Mouse (Mus musculus): ENCODE data around the gene Bsdc1.
"Not testable (repeated sequence)": the region's sequence is repeated elsewhere in the genome, so short reads cannot be mapped to it uniquely, and the experiment has no call there.

The Bsdc1 gene

DNA sequence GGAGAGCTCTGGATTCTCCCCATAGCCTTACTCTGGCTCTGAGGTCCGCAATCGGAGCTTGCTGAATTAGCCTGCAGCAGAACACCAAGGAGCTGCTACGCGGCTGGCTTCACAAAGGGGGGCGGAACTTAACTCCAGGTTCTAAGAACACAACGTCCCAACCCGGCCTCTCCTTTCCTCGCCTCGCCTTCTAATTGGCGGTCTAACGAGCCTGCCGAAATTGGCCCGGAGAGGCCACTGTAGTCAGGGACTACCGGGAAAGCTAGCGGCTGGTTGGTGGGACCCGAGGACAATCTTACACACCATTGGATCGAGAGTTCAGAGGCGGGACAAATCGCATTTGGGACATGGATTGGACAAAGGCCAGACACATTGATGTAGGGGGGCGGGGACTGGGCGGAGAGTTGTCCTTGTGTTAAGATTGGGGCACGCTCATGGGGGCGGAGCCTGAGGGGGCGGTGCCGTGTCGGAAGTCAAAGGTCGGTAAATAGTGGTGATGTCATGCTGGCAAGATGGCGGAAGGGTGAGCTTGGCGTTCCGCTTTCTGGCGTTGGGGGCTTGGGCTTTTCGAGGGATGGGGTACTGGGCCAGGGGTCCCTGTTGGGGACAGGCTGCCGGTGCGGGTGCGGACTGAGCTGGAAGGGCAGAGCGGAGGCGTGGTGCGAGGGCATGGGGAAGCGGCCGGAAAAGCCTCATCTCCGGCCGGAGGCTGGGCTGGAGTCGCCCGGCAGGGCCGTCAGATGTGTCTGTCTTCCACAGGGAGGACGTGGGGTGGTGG lies at the start of gene Bsdc1:
TSS of gene Bsdc1 (plus strand) at position 399 of the 778 bp plus-strand sequence.
- DNase-seq: peak; percentile 100

DNA sequence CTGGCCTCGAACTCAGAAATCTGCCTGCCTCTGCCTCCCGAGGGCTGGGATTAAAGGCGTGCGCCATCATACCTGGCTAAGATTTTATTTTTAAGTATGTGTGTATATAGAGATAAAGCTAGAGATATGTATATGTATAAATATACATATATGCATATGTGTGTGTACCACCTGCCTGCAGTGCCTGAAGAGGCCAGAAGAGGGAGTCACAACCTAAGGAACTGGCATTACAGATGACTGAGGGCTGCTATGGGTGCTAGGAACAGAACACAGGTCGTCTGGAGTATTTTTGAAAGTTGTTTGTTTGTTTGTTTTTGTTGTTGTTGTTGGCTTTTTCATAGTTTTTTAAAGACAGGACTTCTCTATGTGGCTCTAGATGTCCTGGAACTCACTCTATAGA lies 45.5 kb upstream of the Bsdc1 start:
- DNase-seq: peak; percentile 30

DNA sequence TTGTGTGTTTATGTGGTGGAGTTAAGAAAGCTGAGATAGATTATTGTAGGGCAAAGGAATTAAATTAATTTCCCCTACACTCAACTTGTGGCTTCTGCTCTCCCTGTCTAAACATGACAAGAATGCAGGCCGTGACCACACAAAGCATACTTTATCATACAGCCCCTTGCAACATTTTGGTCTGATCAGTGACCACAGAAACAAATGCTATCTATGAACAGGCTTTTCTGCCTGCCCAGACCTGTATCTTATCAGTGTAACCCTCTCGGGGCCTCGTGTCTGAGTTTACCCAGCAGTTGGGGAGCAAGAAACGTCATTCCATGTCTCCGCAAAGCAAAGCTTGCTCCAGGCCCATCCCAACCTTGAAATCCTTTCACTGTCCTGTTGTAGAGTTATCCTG lies 44.9 kb upstream of the Bsdc1 start:
- peak; percentile 68 for DNase-seq

DNA sequence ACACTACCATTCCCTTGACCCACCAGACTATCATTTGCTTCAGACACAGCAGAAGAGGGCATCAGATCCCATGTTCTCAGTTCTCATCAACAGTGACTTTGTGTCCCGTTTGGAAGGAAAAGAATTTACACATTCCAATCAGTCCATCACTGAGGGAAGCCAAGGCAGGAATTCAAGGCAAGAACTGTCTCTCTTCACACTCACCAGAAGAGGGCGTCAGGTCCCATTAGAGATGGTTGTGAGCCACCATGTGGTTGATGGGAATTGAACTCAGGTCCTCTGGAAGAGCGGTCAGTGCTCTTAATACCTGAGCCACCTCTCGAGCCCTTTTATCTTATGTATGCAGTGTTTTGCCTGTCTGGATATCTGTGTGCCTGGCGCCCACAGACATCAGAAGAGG lies 43.1 kb upstream of the Bsdc1 start:
- DNase-seq: no peak

DNA sequence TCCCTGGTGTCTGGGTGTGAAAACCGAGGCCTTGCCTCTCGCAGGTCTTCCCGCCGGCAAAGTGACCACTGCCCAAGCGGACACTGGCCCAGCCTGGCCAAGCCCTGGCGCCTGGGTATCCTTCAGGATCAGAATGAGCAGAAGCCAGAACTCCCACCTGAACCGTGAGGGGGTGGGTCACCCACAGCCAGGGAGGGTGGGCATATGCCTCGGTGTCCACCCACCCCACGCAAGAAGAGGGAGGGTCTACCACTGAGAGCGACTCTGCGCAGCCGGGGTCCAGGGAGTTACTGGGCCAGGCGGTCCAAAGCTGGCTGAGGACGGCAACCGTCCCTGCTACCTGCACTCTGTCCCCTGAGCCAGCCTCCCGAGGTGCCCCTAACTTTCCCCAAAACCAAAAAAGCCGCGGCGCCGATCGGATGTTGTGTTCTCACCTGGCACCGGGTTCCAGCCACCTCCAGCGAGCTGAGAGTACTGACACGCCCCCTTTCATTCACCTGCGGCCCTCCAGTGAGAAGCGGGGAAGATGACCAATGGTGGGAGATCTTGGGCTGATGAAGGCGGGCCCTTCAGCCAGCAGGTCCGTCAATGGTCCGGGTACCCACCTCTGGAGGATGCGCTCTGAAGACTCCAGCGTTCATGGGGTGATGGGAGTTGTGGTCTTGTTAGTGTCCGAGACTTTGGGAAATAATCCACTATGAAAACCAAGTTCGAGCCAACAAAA lies 20.9 kb upstream of the Bsdc1 start, which contains the start of gene Zbtb8b:
TSS of gene Zbtb8b (minus strand) at position 514 of the 724 bp plus-strand sequence.
- peak; percentile 44 for DNase-seq

DNA sequence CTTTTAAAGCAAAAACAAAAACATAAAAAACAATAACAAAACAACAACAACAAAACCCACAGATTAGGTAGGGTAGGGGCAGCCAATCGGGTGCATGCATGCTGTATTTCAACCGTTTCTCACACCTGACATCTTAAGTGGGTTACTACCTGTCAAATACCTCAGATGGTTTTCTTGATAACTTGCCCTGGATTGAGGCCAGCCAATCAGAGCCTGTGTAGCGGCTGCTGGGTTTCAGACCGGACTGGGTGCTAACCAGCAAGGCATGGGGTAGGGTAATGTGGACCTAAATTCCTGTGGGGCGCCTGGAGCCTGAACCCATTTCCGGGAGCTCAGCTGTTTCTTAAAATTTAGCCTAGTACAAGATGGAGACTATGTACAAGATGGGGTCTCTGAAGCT lies 20.2 kb upstream of the Bsdc1 start:
- no peak for DNase-seq

DNA sequence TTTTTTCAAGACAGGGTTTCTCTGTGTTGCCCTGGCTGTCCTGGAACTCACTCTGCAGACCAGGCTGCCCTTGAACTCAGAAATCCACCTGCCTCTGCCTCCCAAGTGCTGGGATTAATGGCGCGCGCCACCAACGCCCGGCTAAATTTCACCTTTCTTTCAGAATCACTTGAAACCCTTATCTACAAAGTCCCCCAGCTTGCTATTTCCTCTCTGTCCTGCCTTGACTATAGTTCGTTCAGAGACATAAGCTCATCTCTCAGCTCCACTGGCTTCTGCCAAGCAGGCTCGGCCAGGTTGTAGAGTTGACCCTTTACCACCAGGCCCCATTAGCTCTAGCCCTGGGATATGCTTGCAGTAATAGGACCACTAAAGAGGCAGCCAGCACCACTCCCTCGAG lies 14.0 kb upstream of the Bsdc1 start:
- no peak for DNase-seq

DNA sequence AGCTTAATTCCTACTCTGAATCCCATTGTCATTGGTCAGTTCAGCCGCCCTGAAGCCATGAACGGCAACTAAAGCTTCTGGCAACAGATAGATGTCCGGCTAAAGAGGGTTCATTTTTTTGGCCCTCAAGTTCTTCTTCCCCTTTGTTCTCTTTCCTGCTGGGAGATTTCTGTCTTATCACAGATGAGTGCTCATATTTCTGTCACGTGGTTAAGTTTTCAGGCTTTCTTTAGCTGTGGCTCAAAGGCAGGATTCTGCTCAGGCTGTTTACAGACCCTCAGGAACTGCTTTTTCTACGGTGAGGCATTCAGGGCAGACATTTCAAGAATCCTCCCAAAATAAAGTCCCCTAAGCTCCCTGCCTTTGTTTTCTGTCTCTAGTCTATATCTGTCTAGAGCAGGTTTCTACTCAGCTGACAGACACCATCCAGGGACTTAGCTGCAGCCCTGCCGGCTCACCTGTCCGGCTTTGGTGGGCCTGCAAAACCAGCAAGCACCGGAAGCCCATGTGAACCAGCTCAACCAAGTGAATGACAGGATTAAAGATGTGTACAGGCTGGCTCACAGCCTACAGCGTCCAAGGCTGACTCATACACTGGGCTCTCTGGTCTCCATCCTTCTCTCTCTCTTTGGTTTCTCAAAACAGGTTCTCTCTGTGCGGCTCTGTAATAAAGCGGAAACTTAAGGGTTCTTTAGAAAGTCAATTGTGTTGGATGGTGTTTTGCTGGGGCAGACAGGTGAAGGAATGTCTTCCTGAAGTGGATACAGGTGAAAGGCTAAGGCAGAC lies 13.4 kb upstream of the Bsdc1 start:
- DNase-seq: no peak

DNA sequence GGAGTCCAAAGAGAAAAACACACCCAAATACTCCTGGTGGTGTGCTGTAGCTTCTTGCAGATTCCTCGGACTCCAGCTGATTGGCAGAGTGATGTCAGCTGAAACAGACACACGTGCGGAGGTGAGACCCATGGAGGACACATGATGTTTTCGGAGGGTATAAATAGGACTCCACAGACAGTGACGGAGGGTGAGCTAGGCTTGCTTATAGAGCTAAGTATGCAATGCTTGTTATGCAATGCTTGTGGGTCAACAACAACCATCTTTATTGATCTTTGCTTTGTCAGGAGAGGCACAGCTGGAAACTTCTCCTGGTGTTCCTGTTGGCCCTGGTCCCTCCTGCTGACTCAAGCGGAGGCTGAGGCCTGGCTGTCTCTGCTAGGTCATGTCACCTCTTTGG lies 12.7 kb upstream of the Bsdc1 start:
- DNase-seq: no peak

DNA sequence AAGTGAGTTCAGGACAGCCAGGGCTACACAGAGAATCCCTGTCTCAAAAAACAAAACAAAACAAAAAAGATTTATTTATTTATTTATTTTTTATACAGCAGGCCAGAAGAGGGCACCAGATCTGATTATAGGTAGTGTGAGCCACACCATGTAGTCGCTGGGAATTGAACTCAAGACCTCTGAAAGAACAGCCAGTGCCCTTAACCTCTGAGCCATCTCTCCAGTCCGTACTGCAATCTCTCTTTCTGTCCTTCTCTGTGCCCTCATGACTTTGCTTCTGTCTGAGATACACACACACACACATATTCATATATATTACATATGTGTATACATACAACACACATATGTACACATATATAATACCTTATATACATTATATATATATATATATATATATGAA lies 10.5 kb upstream of the Bsdc1 start:
- no peak for DNase-seq

DNA sequence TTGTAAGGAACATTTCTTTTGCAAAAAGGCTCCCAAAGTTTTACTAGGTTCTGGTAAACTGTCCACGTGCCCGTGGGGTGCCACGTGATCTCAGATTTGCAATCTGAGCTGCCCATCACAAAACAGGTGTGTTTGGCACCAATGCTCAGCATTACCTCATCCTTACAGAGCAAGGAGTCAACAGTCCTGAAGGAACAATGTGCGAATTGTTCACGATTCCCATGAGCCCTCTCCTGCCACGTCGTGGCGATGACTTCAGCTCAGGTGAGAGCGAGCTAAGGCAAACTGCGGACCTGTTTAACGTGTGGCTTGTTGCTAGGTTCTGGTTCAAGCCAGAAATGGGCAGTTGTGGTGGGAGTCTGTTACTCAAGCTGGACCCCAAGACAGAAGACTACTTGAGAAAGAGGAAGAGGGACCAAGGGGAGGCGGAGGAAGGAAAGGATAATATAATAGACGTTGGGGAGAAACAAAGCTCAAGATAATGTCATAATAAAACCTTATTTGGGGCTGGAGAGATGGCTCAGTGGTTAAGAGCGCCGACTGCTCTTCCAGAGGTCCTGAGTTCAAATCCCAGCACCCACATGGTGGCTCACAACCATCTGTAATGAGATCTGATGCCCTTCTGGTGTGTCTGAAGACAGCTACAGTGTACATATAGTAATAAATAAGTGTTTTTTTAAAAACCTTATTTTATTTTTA lies 9.8 kb upstream of the Bsdc1 start:
- no peak for DNase-seq

DNA sequence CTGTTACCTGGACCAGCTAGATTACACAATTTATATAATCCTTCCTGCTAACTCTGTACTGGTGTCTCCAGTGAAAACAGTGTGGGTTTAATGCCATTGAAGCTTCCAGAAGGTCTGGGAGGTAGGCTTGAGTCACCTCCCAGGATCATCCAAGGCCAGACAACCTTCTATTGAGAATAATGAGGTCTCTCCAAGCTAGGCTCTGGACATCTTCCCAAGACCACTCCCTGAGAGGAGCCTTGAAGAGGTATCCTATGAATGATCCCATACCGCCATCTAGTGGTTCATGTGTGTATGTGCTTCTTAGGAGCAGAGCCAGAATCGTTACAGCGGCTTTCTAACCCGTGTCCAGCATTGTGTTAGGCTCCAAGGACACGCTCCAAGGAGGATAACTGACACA lies 6.1 kb upstream of the Bsdc1 start:
- DNase-seq: peak; percentile 51

DNA sequence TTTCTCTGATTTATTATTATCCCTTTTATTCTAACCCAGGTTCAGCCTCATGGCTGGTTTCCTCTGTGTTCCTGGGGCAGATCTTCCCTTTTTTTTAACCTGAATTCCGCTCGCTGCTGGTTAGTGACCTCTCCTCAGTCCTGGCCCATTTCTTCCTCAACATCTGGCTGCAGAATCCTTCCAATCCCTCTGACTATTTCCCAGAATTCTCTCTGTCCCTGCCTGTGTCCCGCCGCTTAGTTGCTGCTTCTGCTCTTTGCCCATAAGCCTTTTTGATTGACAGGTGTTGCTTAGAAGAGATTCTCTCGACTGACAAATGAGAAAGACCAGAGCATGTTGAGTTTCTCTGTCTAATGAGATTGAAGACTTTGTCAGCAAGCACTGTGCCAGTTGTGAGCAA lies 5.3 kb upstream of the Bsdc1 start:
- DNase-seq: no peak

DNA sequence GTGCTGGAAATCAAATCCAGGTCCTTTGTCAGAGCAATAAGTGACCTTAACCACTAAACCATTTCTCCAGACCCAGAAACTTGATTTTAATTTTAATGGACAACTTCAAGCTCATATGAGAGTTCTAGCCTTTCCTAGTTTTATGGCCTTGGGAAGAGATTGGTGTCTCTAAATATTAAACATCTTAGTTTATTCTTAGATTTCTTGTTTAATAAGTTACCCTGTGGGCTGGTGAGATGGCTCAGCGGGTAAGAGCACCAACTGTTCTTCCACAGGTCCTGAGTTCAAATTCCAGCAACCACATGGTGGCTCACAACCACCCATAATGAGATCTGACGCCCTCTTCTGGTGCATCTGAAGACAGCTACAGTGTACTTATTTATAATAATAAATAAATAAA lies 4.1 kb upstream of the Bsdc1 start:
- not testable (repeated sequence) for DNase-seq

DNA sequence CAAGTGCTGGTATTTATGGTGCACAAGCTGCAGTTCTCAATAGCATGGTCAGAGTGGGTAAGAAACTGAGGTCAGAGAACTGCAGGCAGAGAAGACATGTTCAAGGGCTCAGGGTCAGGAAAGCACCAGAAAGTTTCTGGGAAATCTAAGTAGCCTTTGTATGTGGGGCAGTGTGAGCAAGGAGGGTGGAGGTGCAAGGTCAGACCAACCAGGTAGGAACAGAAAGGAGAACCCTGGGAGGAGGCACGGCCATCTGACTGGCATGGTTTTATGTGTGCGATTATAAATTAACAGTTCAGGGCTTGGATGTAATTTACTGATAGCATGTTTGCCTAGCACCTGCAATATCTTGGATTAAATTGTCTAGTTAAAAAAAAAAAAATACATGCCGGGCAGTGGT lies 1.7 kb upstream of the Bsdc1 start:
- DNase-seq: no peak

DNA sequence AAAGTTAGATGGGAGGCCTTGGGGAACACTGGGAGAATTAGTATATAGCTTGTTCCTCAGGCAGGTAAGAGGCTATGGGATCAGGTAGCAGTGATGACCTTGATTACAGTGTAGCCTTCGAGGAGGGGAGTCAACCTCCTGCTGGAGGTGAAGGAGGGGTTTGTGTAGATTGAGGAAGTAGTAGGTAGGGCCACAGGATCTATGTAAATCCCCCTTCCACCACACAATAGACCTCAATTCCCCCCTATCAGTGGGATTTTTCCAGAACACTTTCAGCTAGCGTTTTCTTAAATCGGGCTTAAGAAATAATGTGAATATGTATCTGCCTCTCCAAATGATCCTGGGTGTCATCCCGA lies 576 bp upstream of the Bsdc1 start:
- no peak for DNase-seq

DNA sequence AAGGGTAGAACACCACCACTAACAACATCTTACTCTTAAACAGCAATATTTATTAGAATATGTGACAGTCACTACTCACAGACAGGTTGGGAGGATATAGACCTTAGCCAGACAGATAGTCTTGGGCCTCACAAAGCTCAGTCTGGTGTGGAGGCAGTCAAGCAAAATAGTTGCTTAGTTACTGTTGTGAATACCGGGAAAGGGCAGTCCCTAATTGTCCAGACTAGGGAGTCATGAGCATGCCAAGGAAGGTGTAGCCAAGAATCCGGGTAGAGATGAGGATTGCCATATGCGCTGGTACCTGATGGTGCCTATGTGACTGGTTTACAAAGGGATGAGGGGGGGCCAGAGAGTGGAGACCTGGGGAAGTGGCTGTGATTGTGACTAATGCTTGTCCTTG lies 737 bp downstream of the Bsdc1 start:
- DNase-seq: no peak

DNA sequence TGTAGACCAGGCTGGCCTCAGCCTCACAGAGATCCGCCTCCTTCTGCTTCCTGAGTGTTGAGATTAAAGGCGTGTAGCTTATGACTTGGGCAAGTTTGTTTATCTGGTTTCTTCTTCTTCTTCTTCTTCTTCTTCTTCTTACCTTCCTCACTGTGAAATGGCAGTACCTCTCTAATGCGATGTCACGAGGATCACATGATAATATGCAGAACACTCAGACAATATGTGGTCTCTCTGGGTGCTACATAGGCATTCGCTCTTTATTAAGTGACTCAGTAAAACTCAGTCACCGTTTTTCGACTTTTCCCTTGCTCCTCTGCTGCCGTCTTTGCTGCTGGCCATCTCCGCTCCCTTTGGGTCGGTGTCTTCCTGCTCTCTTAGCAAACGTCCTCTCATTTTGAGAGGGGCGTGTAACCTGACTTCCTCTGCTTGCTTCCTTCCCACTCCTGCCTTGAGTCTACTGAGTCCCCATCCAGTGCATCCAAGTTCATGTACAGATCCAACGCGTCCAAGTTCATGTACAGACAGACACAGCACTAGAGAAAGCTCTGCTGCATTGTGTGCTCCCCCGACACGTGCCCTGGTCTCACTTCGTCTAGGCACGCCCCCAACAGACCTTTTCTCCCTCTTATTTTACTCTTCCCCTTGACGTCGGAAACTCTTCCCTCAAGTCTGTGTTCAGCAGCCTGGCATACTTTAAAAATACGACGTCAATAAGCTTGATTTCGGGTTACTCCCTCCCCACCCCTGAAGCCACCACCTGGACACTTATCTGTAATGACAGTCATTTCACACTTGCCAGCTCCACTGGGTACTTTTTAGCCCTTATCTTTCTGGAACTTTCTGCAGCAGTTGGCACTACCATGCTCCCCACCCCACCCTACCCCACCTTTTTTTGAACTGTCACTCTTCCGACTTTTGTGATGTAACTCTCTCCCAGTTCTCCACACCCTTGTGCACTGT lies 2.0 kb downstream of the Bsdc1 start:
- peak; percentile 81 for DNase-seq

DNA sequence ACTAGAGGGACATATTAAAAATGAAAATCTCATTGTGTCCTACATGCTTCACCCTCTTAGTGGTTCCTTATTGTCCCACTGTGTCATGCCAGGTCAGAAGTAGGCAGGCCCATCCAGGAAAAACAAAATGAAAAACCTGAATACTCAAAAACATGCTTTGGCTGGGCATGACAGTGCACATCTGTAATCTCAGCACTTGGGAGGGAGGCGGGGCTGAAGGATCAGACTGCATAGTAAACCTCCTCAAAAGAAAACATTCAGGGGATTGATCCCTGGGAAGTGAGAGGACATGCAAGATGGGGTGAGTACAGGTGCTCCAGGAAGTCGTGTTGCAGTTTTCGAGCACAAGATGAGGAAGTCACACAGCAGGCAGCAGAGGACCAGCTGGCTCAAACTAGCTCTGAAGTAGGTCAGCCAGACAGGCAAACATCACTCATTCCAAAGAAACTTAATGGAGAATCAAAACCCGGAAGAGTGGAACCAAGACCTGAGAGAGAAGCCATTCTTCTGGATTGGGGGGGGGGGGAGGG lies 3.0 kb downstream of the Bsdc1 start:
- peak; percentile 80 for DNase-seq

DNA sequence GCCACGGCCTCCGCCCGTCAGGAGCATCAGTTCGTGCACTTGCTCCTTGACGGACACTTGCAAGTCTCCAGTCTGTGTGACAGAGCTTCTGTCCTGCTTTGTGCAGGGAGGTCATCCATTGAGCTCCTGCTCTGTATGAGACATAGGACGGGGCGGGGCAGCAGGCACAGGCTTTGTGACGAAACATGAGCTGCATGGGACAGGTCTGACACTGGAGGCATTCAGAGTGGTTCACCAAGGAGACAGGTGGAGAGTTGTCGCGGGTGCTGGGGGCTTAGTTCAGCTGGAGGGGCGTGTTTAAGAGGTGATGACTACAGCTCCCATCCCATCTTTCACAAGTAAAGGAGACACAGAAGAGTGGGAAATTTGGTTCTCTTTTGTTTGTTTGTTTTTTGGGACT lies 14.7 kb downstream of the Bsdc1 start:
- DNase-seq: no peak

DNA sequence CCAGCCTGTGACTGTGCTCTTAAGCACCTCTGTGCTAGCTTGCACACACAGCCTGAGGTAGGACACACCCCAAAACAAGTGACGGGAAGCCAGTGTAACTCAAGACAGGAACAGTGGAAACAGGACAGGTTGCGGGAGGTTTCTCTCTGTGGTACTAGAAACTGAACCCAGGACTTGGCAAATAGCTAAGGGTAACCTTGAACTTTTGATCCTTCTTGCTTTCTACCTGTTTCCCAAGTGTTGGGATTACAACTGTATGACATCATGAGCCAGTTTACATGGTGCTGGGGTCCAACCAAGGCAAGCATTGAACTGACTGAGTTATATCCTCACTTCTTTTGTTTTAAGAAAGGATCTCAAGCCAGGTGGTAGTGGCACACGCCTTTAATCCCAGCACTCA lies 18.5 kb downstream of the Bsdc1 start:
- no peak for DNase-seq

DNA sequence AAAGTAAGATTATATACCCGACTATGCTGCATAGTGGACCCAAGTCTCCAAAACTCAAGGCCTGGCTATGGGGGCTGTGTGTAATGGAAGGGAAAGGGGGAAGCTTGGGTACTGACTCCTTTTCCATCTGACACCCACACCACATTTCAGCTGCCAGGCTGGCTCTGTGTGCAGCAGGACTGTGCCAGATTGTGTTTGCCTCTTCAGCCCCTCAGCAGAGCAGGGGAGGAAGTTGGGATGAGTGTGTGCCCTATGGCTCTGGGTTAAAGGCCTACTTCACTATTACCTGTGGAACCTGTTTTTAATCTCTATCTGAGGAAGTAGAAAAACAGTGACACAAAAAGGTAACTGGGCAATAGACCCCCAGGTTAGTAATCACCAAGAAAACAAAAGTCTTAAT lies 19.7 kb downstream of the Bsdc1 start:
- no peak for DNase-seq

All from liver (tissue).